Mouse (Mus musculus) lung, postnatal 0 days (tissue): Measurements from ENCODE around the gene Med13l.

Experiments used
- CTCF ChIP-seq: IDR thresholded peaks from 2 replicates; pipeline ENCODE4 v1.5.1; 2016; ENCODE audit warnings: antibody characterized with exemption, mild to moderate bottlenecking
- EP300 ChIP-seq: IDR thresholded peaks from 2 replicates; pipeline ENCODE4 v1.6.1; 2016; ENCODE audit warnings: antibody characterized with exemption, mild to moderate bottlenecking, control low read depth

GRCm38 (mm10) chr5:118721416-118721815, 160.9 kb downstream of the Med13l start:
- TF ChIP-seq CTCF (no peak), EP300 (no peak)
